Mouse (Mus musculus) left cerebral cortex, adult 9 months (tissue): ENCODE data around the gene Siah3.

Experiments used
- DNase-seq, 2 experiments: peaks; one replicate each; pipeline ENCODE4 v3.0.0; 2022; ENCODE audit warnings: low spot score in 2 of 2

Siah3 gene

GRCm38 (mm10) chr14:75463171-75463570, 7.4 kb downstream of the Siah3 start:
- no peak for DNase-seq

- no peak for DNase-seq
Observed at GRCm38 (mm10) chr14:75468941-75469340, 13.2 kb downstream of the Siah3 start.

GRCm38 (mm10) chr14:75473061-75473930, 17.5 kb downstream of the Siah3 start:
- no peak for DNase-seq

- no peak for DNase-seq
Observed at GRCm38 (mm10) chr14:75475887-75476286, 20.1 kb downstream of the Siah3 start.

- no peak for DNase-seq
Observed at GRCm38 (mm10) chr14:75482231-75483175, 26.7 kb downstream of the Siah3 start.

- no peak for DNase-seq
Observed at GRCm38 (mm10) chr14:75483176-75483546, 27.4 kb downstream of the Siah3 start.

- DNase-seq: no peak
Observed at GRCm38 (mm10) chr14:75487932-75488331, 32.1 kb downstream of the Siah3 start.

- no peak for DNase-seq
Observed at GRCm38 (mm10) chr14:75493555-75494194, 37.9 kb downstream of the Siah3 start.

GRCm38 (mm10) chr14:75494926-75495325, 39.1 kb downstream of the Siah3 start:
- DNase-seq: no peak

- no peak for DNase-seq
Observed at GRCm38 (mm10) chr14:75501501-75501990, 45.8 kb downstream of the Siah3 start.

GRCm38 (mm10) chr14:75502446-75502845, 46.7 kb downstream of the Siah3 start:
- DNase-seq: no peak

- no peak for DNase-seq
Observed at GRCm38 (mm10) chr14:75504255-75504654, 48.5 kb downstream of the Siah3 start.

GRCm38 (mm10) chr14:75505126-75505840, 49.5 kb downstream of the Siah3 start:
- DNase-seq: no peak

- no peak for DNase-seq
Observed at GRCm38 (mm10) chr14:75506246-75506645, 50.5 kb downstream of the Siah3 start.

- no peak for DNase-seq
Observed at GRCm38 (mm10) chr14:75510125-75510524, 54.3 kb downstream of the Siah3 start.

- no peak for DNase-seq
Observed at GRCm38 (mm10) chr14:75512946-75513345, 57.2 kb downstream of the Siah3 start.

GRCm38 (mm10) chr14:75516161-75516560, 60.4 kb downstream of the Siah3 start:
- DNase-seq: no peak

GRCm38 (mm10) chr14:75516917-75517595, 61.3 kb downstream of the Siah3 start:
- DNase-seq: no peak

- DNase-seq: no peak
Observed at GRCm38 (mm10) chr14:75518196-75518887, 62.6 kb downstream of the Siah3 start.

GRCm38 (mm10) chr14:75518899-75519298, 63.1 kb downstream of the Siah3 start:
- no peak for DNase-seq
